Mouse (Mus musculus): Measurements from ENCODE around the gene Frmd4b. TPM values are rescaled to one million over a fixed set of nuclear protein-coding genes. Genes with fewer than 3 reads are reported as not detected.

The Frmd4b gene
- polyA plus RNA-seq, 2 experiments = 5.7 to 6.4 TPM

GRCm38 (mm10) chr6:97553431-97553830, 63.9 kb downstream of the Frmd4b start:
- DNase-seq (ENCODE audit: low read depth in 3 of 3, low spot score in 3 of 3) = no peak
- H3K36me3 ChIP-seq (replicated peaks; ENCODE audit: control insufficient read depth, insufficient read depth, low read depth) = no peaks in the 10 kb centered on the region
- H3K9ac ChIP-seq (replicated peaks) = no peak overlapping the region
- no peaks in the 10 kb centered on the region; a peak in 1 of 4 replicates for H3K4me1 ChIP-seq (replicated peaks; ENCODE audit: control insufficient read depth in 2 of 2, insufficient read depth in 2 of 2, low read length in 1 of 2)
- no peaks in the 10 kb centered on the region for H3K9me3 ChIP-seq (ENCODE audit: control insufficient read depth, low read length)
- H3K27me3 ChIP-seq (ENCODE audit: control insufficient read depth, insufficient read depth, low read length) = no peaks in the 10 kb centered on the region
- H3K4me3 ChIP-seq (ENCODE audit: insufficient read depth in 1 of 2, low read depth in 2 of 2, low read length in 2 of 2) = no peak overlapping the region
- ATAC-seq (ENCODE audit: insufficient read depth) = no peak
- 60% methylated on average over 4 of the region's 4 CpGs for WGBS (ENCODE audit: insufficient replicate concordance)
- no peak overlapping the region for H3K4me2 ChIP-seq (ENCODE audit: low read depth)
- TF ChIP-seq CTCF (IDR thresholded peaks at IDR 0.05; ENCODE audit: low read depth) = no peak
- TF ChIP-seq EP300 (IDR thresholded peaks at IDR 0.05; ENCODE audit: low read depth) = no peak
- no peak overlapping the region for H3K27ac ChIP-seq

- no peaks in the 10 kb centered on the region; a peak in 1 of 4 replicates for H3K4me1 ChIP-seq (replicated peaks; ENCODE audit: control insufficient read depth in 2 of 2, insufficient read depth in 2 of 2, low read length in 1 of 2)
- DNase-seq (ENCODE audit: low read depth in 3 of 3, low spot score in 3 of 3) (no peak), ATAC-seq (ENCODE audit: insufficient read depth) (no peak)
- H3K27me3 ChIP-seq (ENCODE audit: control insufficient read depth, insufficient read depth, low read length) = no peaks in the 10 kb centered on the region
- H3K4me2 ChIP-seq (ENCODE audit: low read depth) = no peak overlapping the region
- H3K4me3 ChIP-seq (ENCODE audit: insufficient read depth in 1 of 2, low read depth in 2 of 2, low read length in 2 of 2) = no peak overlapping the region
- H3K27ac ChIP-seq = no peak overlapping the region
- no peaks in the 10 kb centered on the region for H3K36me3 ChIP-seq (replicated peaks; ENCODE audit: control insufficient read depth, insufficient read depth, low read depth)
- H3K9me3 ChIP-seq (ENCODE audit: control insufficient read depth, low read length) = no peaks in the 10 kb centered on the region
- WGBS (ENCODE audit: insufficient replicate concordance) = 79% methylated on average over 3 of the region's 3 CpGs
- no peak for TF ChIP-seq CTCF (IDR thresholded peaks at IDR 0.05; ENCODE audit: low read depth)
- no peak for TF ChIP-seq EP300 (IDR thresholded peaks at IDR 0.05; ENCODE audit: low read depth)
- H3K9ac ChIP-seq (replicated peaks) = no peak overlapping the region
Observed at GRCm38 (mm10) chr6:97552573-97552972, 64.8 kb downstream of the Frmd4b start.

GRCm38 (mm10) chr6:97551884-97552283, 65.5 kb downstream of the Frmd4b start:
- Histone ChIP-seq H3K27me3 (ENCODE audit: control insufficient read depth, insufficient read depth, low read length) (no peaks in the 10 kb centered on the region), H3K27ac (no peak overlapping the region), H3K4me2 (ENCODE audit: low read depth) (no peak overlapping the region), H3K9me3 (ENCODE audit: control insufficient read depth, low read length) (no peaks in the 10 kb centered on the region), H3K9ac (replicated peaks) (no peak overlapping the region), H3K4me3 (ENCODE audit: insufficient read depth in 1 of 2, low read depth in 2 of 2, low read length in 2 of 2) (no peak overlapping the region), H3K36me3 (replicated peaks; ENCODE audit: control insufficient read depth, insufficient read depth, low read depth) (no peaks in the 10 kb centered on the region), H3K4me1 (replicated peaks; ENCODE audit: control insufficient read depth in 2 of 2, insufficient read depth in 2 of 2, low read length in 1 of 2) (no peaks in the 10 kb centered on the region; a peak in 1 of 4 replicates)
- ATAC-seq (ENCODE audit: insufficient read depth) = no peak
- 65% methylated on average over 8 of the region's 8 CpGs for WGBS (ENCODE audit: insufficient replicate concordance)
- TF ChIP-seq EP300 (IDR thresholded peaks at IDR 0.05; ENCODE audit: low read depth) (no peak), CTCF (IDR thresholded peaks at IDR 0.05; ENCODE audit: low read depth) (no peak)
- no peak for DNase-seq (ENCODE audit: low read depth in 3 of 3, low spot score in 3 of 3)

GRCm38 (mm10) chr6:97551161-97551560, 66.2 kb downstream of the Frmd4b start:
- Histone ChIP-seq H3K27me3 (ENCODE audit: control insufficient read depth, insufficient read depth, low read length) (no peaks in the 10 kb centered on the region), H3K4me2 (ENCODE audit: low read depth) (no peak overlapping the region), H3K9me3 (ENCODE audit: control insufficient read depth, low read length) (no peaks in the 10 kb centered on the region), H3K27ac (no peak overlapping the region), H3K4me1 (replicated peaks; ENCODE audit: control insufficient read depth in 2 of 2, insufficient read depth in 2 of 2, low read length in 1 of 2) (no peaks in the 10 kb centered on the region; a peak in 1 of 4 replicates), H3K4me3 (ENCODE audit: insufficient read depth in 1 of 2, low read depth in 2 of 2, low read length in 2 of 2) (no peak overlapping the region), H3K9ac (replicated peaks) (no peak overlapping the region), H3K36me3 (replicated peaks; ENCODE audit: control insufficient read depth, insufficient read depth, low read depth) (no peaks in the 10 kb centered on the region)
- ATAC-seq (ENCODE audit: insufficient read depth) (no peak), DNase-seq (ENCODE audit: low read depth in 3 of 3, low spot score in 3 of 3) (no peak)
- no peak for TF ChIP-seq EP300 (IDR thresholded peaks at IDR 0.05; ENCODE audit: low read depth)
- TF ChIP-seq CTCF (IDR thresholded peaks at IDR 0.05; ENCODE audit: low read depth) = no peak
- WGBS (ENCODE audit: insufficient replicate concordance) = 66% methylated on average over 4 of the region's 4 CpGs

DNA sequence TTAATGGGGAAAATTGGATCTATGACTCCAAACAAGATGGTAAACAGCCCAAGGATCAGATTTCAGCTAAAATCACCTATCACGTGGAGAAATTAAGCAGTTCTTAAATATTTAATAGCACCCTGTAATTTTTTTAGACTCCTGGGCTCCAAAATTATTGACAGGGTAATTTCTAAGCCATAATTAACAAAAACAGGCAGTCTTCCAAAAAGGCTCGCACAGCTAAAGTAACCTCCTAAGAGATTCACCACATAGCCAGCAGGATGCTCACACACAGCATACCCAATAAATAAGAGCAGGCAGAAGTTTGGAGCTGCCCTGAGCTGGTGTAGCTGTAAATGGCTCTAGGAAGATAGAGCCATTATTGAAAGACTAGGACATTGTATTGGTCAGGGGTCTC, 76.9 kb downstream of the Frmd4b start:
- no peak for TF ChIP-seq EP300 (IDR thresholded peaks at IDR 0.05; ENCODE audit: low read depth)
- TF ChIP-seq CTCF (IDR thresholded peaks at IDR 0.05; ENCODE audit: low read depth) = no peak
- H3K4me2 ChIP-seq (ENCODE audit: low read depth) = no peak overlapping the region
- no peak overlapping the region for H3K27ac ChIP-seq
- H3K9ac ChIP-seq (replicated peaks) = no peak overlapping the region
- DNase-seq (ENCODE audit: low read depth in 3 of 3, low spot score in 3 of 3) (no peak), ATAC-seq (ENCODE audit: insufficient read depth) (no peak)
- no peaks in the 10 kb centered on the region for H3K36me3 ChIP-seq (replicated peaks; ENCODE audit: control insufficient read depth, insufficient read depth, low read depth)
- H3K4me3 ChIP-seq (ENCODE audit: insufficient read depth in 1 of 2, low read depth in 2 of 2, low read length in 2 of 2) = no peak overlapping the region
- H3K27me3 ChIP-seq (ENCODE audit: control insufficient read depth, insufficient read depth, low read length) = no peaks in the 10 kb centered on the region
- no peaks in the 10 kb centered on the region for H3K4me1 ChIP-seq (replicated peaks; ENCODE audit: control insufficient read depth in 2 of 2, insufficient read depth in 2 of 2, low read length in 1 of 2)
- 50% methylated on average over 2 of the region's 2 CpGs for WGBS (ENCODE audit: insufficient replicate concordance)
- H3K9me3 ChIP-seq (ENCODE audit: control insufficient read depth, low read length) = no peaks in the 10 kb centered on the region

Data from liver, embryonic 14.5 days (tissue).